Mouse (Mus musculus): ENCODE measurements around the gene Prm1. TPM values are rescaled to one million over a fixed set of nuclear protein-coding genes. Genes with fewer than 3 reads are reported as not detected.
"Not testable (repeated sequence)": the region's sequence is repeated elsewhere in the genome, so short reads cannot be mapped to it uniquely, and the experiment has no call there.

Gene Prm1
- polyA plus RNA-seq, 1 experiment from 2014 or later: not detected

- Histone ChIP-seq H3K4me3 (no peak overlapping the region), H3K9me3 (replicated peaks) (no peaks in the 10 kb centered on the region), H3K36me3 (no peaks in the 10 kb centered on the region), H3K27ac (replicated peaks) (no peak overlapping the region), H3K27me3 (ENCODE audit: low read depth, poor library complexity, severe bottlenecking) (no peaks in the 10 kb centered on the region), H3K4me1 (no peaks in the 10 kb centered on the region)
- WGBS: 92% methylated on average over 4 of the region's 4 CpGs
- no peak for DNase-seq (ENCODE audit: low spot score)
Measured at GRCm38 (mm10) chr16:10814864-10815263, 9.2 kb upstream of the Prm1 start.

- 78% methylated on average over 4 of the region's 4 CpGs for WGBS
- no peak overlapping the region for H3K4me3 ChIP-seq
- H3K36me3 ChIP-seq: no peaks in the 10 kb centered on the region
- DNase-seq (ENCODE audit: low spot score): no peak
- no peaks in the 10 kb centered on the region for H3K9me3 ChIP-seq (replicated peaks)
- H3K27me3 ChIP-seq (ENCODE audit: low read depth, poor library complexity, severe bottlenecking): no peaks in the 10 kb centered on the region
- H3K4me1 ChIP-seq: no peaks in the 10 kb centered on the region
- no peak overlapping the region for H3K27ac ChIP-seq (replicated peaks)
Measured at GRCm38 (mm10) chr16:10813726-10814125, 8.1 kb upstream of the Prm1 start.

GRCm38 (mm10) chr16:10812865-10813371 lies 7.3 kb upstream of the Prm1 start, which contains the start of gene Gm11172:
Gene Gm11172, plus strand, starts transcription at chr16:10812915.
- DNase-seq (ENCODE audit: low spot score): no peak
- Histone ChIP-seq H3K27ac (replicated peaks) (no peak within 1 kb of the TSS), H3K36me3 (no peaks in the 10 kb centered on the region), H3K27me3 (ENCODE audit: low read depth, poor library complexity, severe bottlenecking) (no peaks in the 10 kb centered on the region), H3K4me1 (no peaks in the 10 kb centered on the region), H3K4me3 (no peak within 1 kb of the TSS), H3K9me3 (replicated peaks) (no peaks in the 10 kb centered on the region)
- WGBS: 93% methylated on average over 2 of the region's 2 CpGs

- WGBS: 93% methylated on average over 1 of the region's 1 CpGs
- H3K36me3 ChIP-seq: no peaks in the 10 kb centered on the region
- H3K4me3 ChIP-seq: no peak overlapping the region
- H3K4me1 ChIP-seq: no peaks in the 10 kb centered on the region
- H3K27me3 ChIP-seq (ENCODE audit: low read depth, poor library complexity, severe bottlenecking): no peaks in the 10 kb centered on the region
- DNase-seq (ENCODE audit: low spot score): no peak
- no peak overlapping the region for H3K27ac ChIP-seq (replicated peaks)
- no peaks in the 10 kb centered on the region for H3K9me3 ChIP-seq (replicated peaks)
Measured at GRCm38 (mm10) chr16:10810376-10810775, 4.7 kb upstream of the Prm1 start.

- H3K9me3 ChIP-seq (replicated peaks); H3K4me3 ChIP-seq; H3K36me3 ChIP-seq; H3K27ac ChIP-seq (replicated peaks); DNase-seq (ENCODE audit: low spot score); H3K27me3 ChIP-seq (ENCODE audit: low read depth, poor library complexity, severe bottlenecking); H3K4me1 ChIP-seq: not testable (repeated sequence)
- WGBS: 89% methylated on average over 3 of the region's 3 CpGs
Measured at GRCm38 (mm10) chr16:10802420-10802819, 3.2 kb downstream of the Prm1 start.

- Histone ChIP-seq H3K36me3 (no peaks in the 10 kb centered on the region), H3K27me3 (ENCODE audit: low read depth, poor library complexity, severe bottlenecking) (peaks cover 27% of the 10 kb centered on the region), H3K27ac (replicated peaks) (no peak within 1 kb of the TSS), H3K4me3 (no peak within 1 kb of the TSS), H3K9me3 (replicated peaks) (no peaks in the 10 kb centered on the region), H3K4me1 (no peaks in the 10 kb centered on the region)
- WGBS: 81% methylated on average over 6 of the region's 6 CpGs
- DNase-seq (ENCODE audit: low spot score): no peak
Measured at GRCm38 (mm10) chr16:10796034-10796433, 9.6 kb downstream of the Prm1 start, which contains the start of gene Prm2. Gene Prm2, minus strand, starts transcription at chr16:10796134.

- Histone ChIP-seq H3K4me3 (no peak within 1 kb of the TSS), H3K36me3 (no peaks in the 10 kb centered on the region), H3K27me3 (ENCODE audit: low read depth, poor library complexity, severe bottlenecking) (peaks cover 18% of the 10 kb centered on the region), H3K27ac (replicated peaks) (no peak within 1 kb of the TSS), H3K4me1 (peaks cover 19% of the 10 kb centered on the region), H3K9me3 (replicated peaks) (no peaks in the 10 kb centered on the region)
- WGBS: 77% methylated on average over 9 of the region's 9 CpGs
- no peak for DNase-seq (ENCODE audit: low spot score)
Measured at GRCm38 (mm10) chr16:10790702-10791101, 14.9 kb downstream of the Prm1 start, which contains the start of gene Prm3. Gene Prm3, minus strand, starts transcription at chr16:10790914.

GRCm38 (mm10) chr16:10788866-10789265 lies 16.8 kb downstream of the Prm1 start:
- Histone ChIP-seq H3K4me1 (peaks cover 35% of the 10 kb centered on the region), H3K27me3 (ENCODE audit: low read depth, poor library complexity, severe bottlenecking) (peaks cover 18% of the 10 kb centered on the region), H3K27ac (replicated peaks) (no peak overlapping the region), H3K9me3 (replicated peaks) (no peaks in the 10 kb centered on the region), H3K4me3 (no peak overlapping the region), H3K36me3 (no peaks in the 10 kb centered on the region)
- WGBS: 58% methylated on average over 4 of the region's 4 CpGs
- no peak for DNase-seq (ENCODE audit: low spot score)

- peaks cover 24% of the 10 kb centered on the region for H3K27me3 ChIP-seq (ENCODE audit: low read depth, poor library complexity, severe bottlenecking)
- WGBS: 51% methylated on average over 16 of the region's 16 CpGs
- H3K27ac ChIP-seq (replicated peaks): no peak within 1 kb of the TSS
- no peak for DNase-seq (ENCODE audit: low spot score)
- peaks cover 37% of the 10 kb centered on the region for H3K4me1 ChIP-seq
- H3K4me3 ChIP-seq: no peak within 1 kb of the TSS
- no peaks in the 10 kb centered on the region for H3K9me3 ChIP-seq (replicated peaks)
- H3K36me3 ChIP-seq: no peaks in the 10 kb centered on the region
Measured at GRCm38 (mm10) chr16:10788271-10788670, 17.4 kb downstream of the Prm1 start, which contains the start of gene Tnp2. Gene Tnp2, minus strand, starts transcription at chr16:10788660.

GRCm38 (mm10) chr16:10787548-10788058 lies 18.0 kb downstream of the Prm1 start:
- peaks cover 43% of the 10 kb centered on the region for H3K4me1 ChIP-seq
- peaks cover 30% of the 10 kb centered on the region for H3K27me3 ChIP-seq (ENCODE audit: low read depth, poor library complexity, severe bottlenecking)
- no peaks in the 10 kb centered on the region for H3K9me3 ChIP-seq (replicated peaks)
- no peaks in the 10 kb centered on the region for H3K36me3 ChIP-seq
- 86% methylated on average over 7 of the region's 7 CpGs for WGBS
- H3K27ac ChIP-seq (replicated peaks): no peak overlapping the region
- no peak overlapping the region for H3K4me3 ChIP-seq
- DNase-seq (ENCODE audit: low spot score): no peak

GRCm38 (mm10) chr16:10786782-10787547 lies 18.7 kb downstream of the Prm1 start:
- Histone ChIP-seq H3K27me3 (ENCODE audit: low read depth, poor library complexity, severe bottlenecking) (peaks cover 35% of the 10 kb centered on the region), H3K27ac (replicated peaks) (0 out of 2 replicates have a peak overlapping the region, but pooled peaks have one; percentile 90), H3K4me3 (0 out of 2 replicates have a peak overlapping the region, but pooled peaks have one; percentile 77), H3K4me1 (peaks cover 50% of the 10 kb centered on the region), H3K36me3 (no peaks in the 10 kb centered on the region), H3K9me3 (replicated peaks) (no peaks in the 10 kb centered on the region)
- 74% methylated on average over 4 of the region's 4 CpGs for WGBS
- no peak for DNase-seq (ENCODE audit: low spot score)

- Histone ChIP-seq H3K36me3 (no peaks in the 10 kb centered on the region), H3K27me3 (ENCODE audit: low read depth, poor library complexity, severe bottlenecking) (peaks cover 35% of the 10 kb centered on the region), H3K4me3 (peak overlapping the region; percentile 77), H3K9me3 (replicated peaks) (no peaks in the 10 kb centered on the region), H3K27ac (replicated peaks) (peak overlapping the region; percentile 90), H3K4me1 (peaks cover 53% of the 10 kb centered on the region)
- DNase-seq (ENCODE audit: low spot score): peak; percentile 86
- 4% methylated on average over 9 of the region's 9 CpGs for WGBS
Measured at GRCm38 (mm10) chr16:10786288-10786687, 19.4 kb downstream of the Prm1 start.
